Mouse (Mus musculus) liver, adult 2 months (tissue): Measurements from ENCODE around the gene F7.

Source experiments
- CTCF ChIP-seq: fragments of 200-500 bp; IDR thresholded peaks from 2 replicates; pipeline ENCODE4 v1.5.1; 2011; ENCODE audit warnings: low read depth, low read length, control low read depth
- POLR2A ChIP-seq: fragments of 200-500 bp; IDR thresholded peaks from 2 replicates; pipeline ENCODE4 v1.6.1; 2011; ENCODE audit warnings: low read length, control low read depth; ENCODE audit not compliant: insufficient read depth; ENCODE audit errors: extremely low read depth

GRCm38 (mm10) chr8:12977325-12977724, 48.5 kb upstream of the F7 start:
- TF ChIP-seq CTCF (no peak), POLR2A (no peak)
